Mouse (Mus musculus) heart, adult 2 months (tissue): Measurements from ENCODE around the gene Odf3.

Source experiments
- CTCF ChIP-seq: fragments of 200-600 bp; IDR thresholded peaks from 2 replicates; pipeline ENCODE4 v1.8.1; 2022; ENCODE audit warnings: antibody characterized with exemption, mild to moderate bottlenecking, moderate library complexity
- EP300 ChIP-seq: fragments of 200-500 bp; IDR thresholded peaks from 2 replicates; pipeline ENCODE4 v1.6.1; 2011; ENCODE audit warnings: low read depth, low read length, control low read depth; ENCODE audit not compliant: insufficient read depth

DNA sequence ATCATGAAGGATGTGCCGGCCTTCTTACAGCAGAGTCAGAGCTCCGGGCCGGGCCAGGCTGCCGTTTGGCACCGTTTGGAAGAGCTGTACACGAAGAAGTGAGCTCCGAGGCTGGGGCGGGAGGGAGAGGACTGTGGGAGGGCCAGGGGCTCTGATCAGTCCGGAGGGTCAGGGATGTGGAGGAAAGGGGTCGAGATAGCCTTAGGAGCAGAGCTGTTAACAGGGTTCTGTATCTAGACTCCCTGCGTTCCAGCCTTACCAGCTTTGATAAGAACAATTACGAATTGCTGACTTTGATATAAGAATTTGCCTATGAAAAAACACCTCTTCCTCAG, 34.8 kb downstream of the Odf3 start:
- TF ChIP-seq CTCF (no peak), EP300 (no peak)
